Mouse (Mus musculus) limb, embryonic 10.5 days (tissue): ENCODE results near the gene Tnfsf9. TPM values are rescaled to one million over a fixed set of nuclear protein-coding genes. Genes with fewer than 3 reads are reported as not detected.

Experiments used
- DNase-seq: peaks from one replicate; pipeline ENCODE4 v3.0.0-alpha.2; 2017; ENCODE audit warnings: low spot score
- H3K27ac ChIP-seq: fragments of 300-500 bp; sonication (generic); 2 replicates; pipeline ENCODE4 v1.5.1; 2016; ENCODE audit warnings: mild to moderate bottlenecking
- H3K27me3 ChIP-seq: fragments of 300-500 bp; sonication (generic); 2 replicates; pipeline ENCODE4 v1.6.1; 2016; ENCODE audit warnings: low read depth, mild to moderate bottlenecking; ENCODE audit not compliant: poor library complexity, severe bottlenecking
- H3K36me3 ChIP-seq: fragments of 300-500 bp; sonication (generic); 2 replicates; pipeline ENCODE4 v1.6.1; 2016; ENCODE audit warnings: mild to moderate bottlenecking, moderate library complexity
- H3K4me1 ChIP-seq: fragments of 300-500 bp; sonication (generic); 2 replicates; pipeline ENCODE4 v1.6.1; 2016
- H3K4me3 ChIP-seq: fragments of 300-500 bp; sonication (generic); 2 replicates; pipeline ENCODE4 v1.5.1; 2016; ENCODE audit warnings: mild to moderate bottlenecking, moderate library complexity
- H3K9me3 ChIP-seq: fragments of 300-500 bp; sonication (generic); replicated peaks from 2 replicates; pipeline ENCODE4 v1.6.1; 2016; ENCODE audit warnings: mild to moderate bottlenecking
- WGBS: fragments of 180-500 bp; shearing (Covaris S2); methylation state at CpG from one replicate; pipeline ENCODE4 v1.1.7; 2016; 5-methylcytosine and 5-hydroxymethylcytosine counted together
- polyA plus RNA-seq: library from polyadenylated mRNA; unstranded; fragments of >200 nt; fragmentation: Nextera tagmentation; extraction: Ambion mirVana; gene quantifications from 2 replicates; pipeline ENCODE4 v1.2.1, GENCODE M21; 2016

The Tnfsf9 gene
- polyA plus RNA-seq, 1 experiment from 2014 or later, result 7.4 TPM

DNA sequence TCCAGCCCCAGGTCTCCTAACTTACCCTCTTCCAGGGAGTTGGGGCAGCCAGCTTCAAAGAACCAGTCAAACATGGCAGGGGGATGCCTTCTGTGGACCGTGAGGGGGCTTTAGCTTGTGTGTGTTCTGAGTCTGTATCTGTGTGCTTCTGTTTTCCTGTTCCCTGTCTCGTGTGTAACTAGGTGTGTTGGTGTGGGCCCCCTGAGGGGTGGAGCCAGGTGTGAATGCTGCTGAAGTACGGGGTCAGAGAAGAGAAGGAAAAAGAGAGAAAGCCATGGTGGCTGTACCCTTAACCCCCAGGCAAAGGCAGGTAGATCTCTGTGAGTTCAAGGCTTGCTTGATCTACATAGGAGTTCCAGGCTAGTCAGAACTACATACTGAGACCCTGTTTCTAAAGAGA is 28.2 kb upstream of the Tnfsf9 start:
- no peak for DNase-seq
- Histone ChIP-seq H3K9me3 (no peaks in the 10 kb centered on the region), H3K4me1 (peaks cover 6% of the 10 kb centered on the region), H3K27me3 (peaks cover 16% of the 10 kb centered on the region), H3K36me3 (no peaks in the 10 kb centered on the region), H3K4me3 (no peak overlapping the region), H3K27ac (no peak overlapping the region)
- WGBS, result 47% methylated on average over 3 of the region's 3 CpGs

DNA sequence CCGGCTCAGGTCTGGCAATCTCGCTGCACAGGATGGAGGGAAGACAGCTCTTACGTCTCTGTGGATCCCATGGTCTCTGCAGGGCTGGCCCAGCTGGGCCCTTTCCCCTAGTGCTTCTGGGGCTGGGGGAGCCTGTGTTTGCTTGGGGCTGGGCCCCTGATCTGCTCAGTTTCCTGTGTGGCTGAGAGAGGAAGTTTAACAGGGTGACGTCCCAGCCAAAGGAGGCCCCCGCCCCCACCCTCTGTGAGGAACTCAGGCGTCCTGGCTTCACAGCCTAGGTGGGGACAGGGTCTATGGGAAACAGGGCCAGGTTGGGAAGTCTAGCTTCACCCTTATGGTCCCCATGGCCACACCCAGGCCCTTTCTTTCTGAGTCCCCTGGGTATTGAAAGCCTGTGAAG is 26.8 kb upstream of the Tnfsf9 start, which contains the start of gene Dennd1c:
Gene Dennd1c, minus strand, starts transcription at position 179 of the 400 bp plus-strand sequence.
- Histone ChIP-seq H3K27me3 (0 out of 2 replicates have a peak, but pooled peaks cover 8% of the 10 kb centered on the region), H3K4me3 (no peak within 1 kb of the TSS), H3K4me1 (peaks cover 6% of the 10 kb centered on the region), H3K27ac (no peak within 1 kb of the TSS), H3K36me3 (no peaks in the 10 kb centered on the region), H3K9me3 (no peaks in the 10 kb centered on the region)
- no peak for DNase-seq
- 52% methylated on average over 6 of the region's 6 CpGs for WGBS

GRCm38 (mm10) chr17:57079919-57080318 is 25.2 kb upstream of the Tnfsf9 start:
- Histone ChIP-seq H3K9me3 (no peaks in the 10 kb centered on the region), H3K27me3 (no peaks in the 10 kb centered on the region), H3K27ac (no peak overlapping the region), H3K36me3 (no peaks in the 10 kb centered on the region), H3K4me3 (no peak overlapping the region), H3K4me1 (peaks cover 6% of the 10 kb centered on the region)
- 74% methylated on average over 3 of the region's 3 CpGs for WGBS
- no peak for DNase-seq

- WGBS, result 93% methylated on average over 31 of the region's 31 CpGs
- Histone ChIP-seq H3K4me1 (peaks cover 6% of the 10 kb centered on the region), H3K27me3 (peaks cover 8% of the 10 kb centered on the region)
Measured at GRCm38 (mm10) chr17:57081234-57081842, 23.8 kb upstream of the Tnfsf9 start.

DNA sequence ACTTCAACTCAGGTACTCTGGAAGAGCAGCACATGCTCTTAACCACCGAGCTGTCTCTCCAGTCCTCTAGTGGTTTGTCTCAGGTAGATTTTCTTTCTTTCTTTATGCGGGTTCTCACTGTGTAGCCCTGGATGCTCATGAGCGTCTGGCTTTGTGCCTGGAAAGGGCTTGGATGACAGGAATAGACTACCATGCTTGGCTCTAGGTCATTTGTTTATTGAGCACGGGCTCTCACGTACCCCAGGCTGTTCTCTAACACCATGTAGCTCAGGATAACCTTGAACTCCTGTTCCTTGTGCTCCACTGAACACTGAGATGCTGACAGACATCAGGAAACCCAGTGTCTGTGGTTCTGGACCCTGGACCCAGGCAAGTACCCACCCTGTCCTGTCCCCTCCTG is 22.6 kb upstream of the Tnfsf9 start:
- H3K27me3 ChIP-seq, result peaks cover 20% of the 10 kb centered on the region
- DNase-seq, result no peak
- WGBS, result 91% methylated on average over 5 of the region's 5 CpGs
- H3K9me3 ChIP-seq, result no peaks in the 10 kb centered on the region
- H3K4me1 ChIP-seq, result peaks cover 13% of the 10 kb centered on the region
- no peaks in the 10 kb centered on the region for H3K36me3 ChIP-seq
- H3K4me3 ChIP-seq, result no peak overlapping the region
- no peak overlapping the region for H3K27ac ChIP-seq

More at GRCm38 (mm10) chr17:57081234-57081842, 23.8 kb upstream of the Tnfsf9 start:
- H3K9me3 ChIP-seq, result no peaks in the 10 kb centered on the region
- H3K4me3 ChIP-seq, result no peak overlapping the region
- no peak overlapping the region for H3K27ac ChIP-seq
- no peaks in the 10 kb centered on the region for H3K36me3 ChIP-seq
- no peak for DNase-seq

GRCm38 (mm10) chr17:57085970-57086757 is 19.0 kb upstream of the Tnfsf9 start:
- Histone ChIP-seq H3K27ac (no peak overlapping the region), H3K4me3 (no peak overlapping the region), H3K4me1 (peaks cover 9% of the 10 kb centered on the region), H3K36me3 (no peaks in the 10 kb centered on the region), H3K27me3 (peaks cover 41% of the 10 kb centered on the region), H3K9me3 (no peaks in the 10 kb centered on the region)
- WGBS, result 87% methylated on average over 11 of the region's 11 CpGs
- no peak for DNase-seq

- H3K4me3 ChIP-seq, result peak within 1 kb of the TSS; percentile 46
Measured at GRCm38 (mm10) chr17:57087049-57087832, 17.9 kb upstream of the Tnfsf9 start, which contains the start of gene Tubb4a. Gene Tubb4a (minus strand): TSS chr17:57087782.

GRCm38 (mm10) chr17:57094222-57094621 is 10.9 kb upstream of the Tnfsf9 start:
- Histone ChIP-seq H3K4me1 (peaks cover 12% of the 10 kb centered on the region), H3K4me3 (no peak overlapping the region), H3K36me3 (no peaks in the 10 kb centered on the region), H3K9me3 (no peaks in the 10 kb centered on the region), H3K27me3 (peaks cover 19% of the 10 kb centered on the region), H3K27ac (no peak overlapping the region)
- DNase-seq, result no peak
- 94% methylated on average over 3 of the region's 3 CpGs for WGBS

More at GRCm38 (mm10) chr17:57087049-57087832, 17.9 kb upstream of the Tnfsf9 start, which contains the start of gene Tubb4a:
- DNase-seq, result peak; percentile 42
- no peaks in the 10 kb centered on the region for H3K9me3 ChIP-seq
- peak within 1 kb of the TSS; percentile 65; the same call in 1 of the 2 replicates for H3K27ac ChIP-seq
- H3K27me3 ChIP-seq, result peaks cover 41% of the 10 kb centered on the region
- WGBS, result under 1% methylated on average over 31 of the region's 31 CpGs
- H3K4me1 ChIP-seq, result peaks cover 9% of the 10 kb centered on the region
- no peaks in the 10 kb centered on the region for H3K36me3 ChIP-seq

- Histone ChIP-seq H3K4me3 (peak overlapping the region; percentile 33), H3K9me3 (no peaks in the 10 kb centered on the region), H3K36me3 (no peaks in the 10 kb centered on the region), H3K4me1 (peaks cover 12% of the 10 kb centered on the region), H3K27me3 (peaks cover 14% of the 10 kb centered on the region), H3K27ac (no peak overlapping the region)
- WGBS, result 2% methylated on average over 18 of the region's 19 CpGs
- DNase-seq, result peak; percentile 45
Measured at GRCm38 (mm10) chr17:57095855-57096622, 9.1 kb upstream of the Tnfsf9 start.

DNA sequence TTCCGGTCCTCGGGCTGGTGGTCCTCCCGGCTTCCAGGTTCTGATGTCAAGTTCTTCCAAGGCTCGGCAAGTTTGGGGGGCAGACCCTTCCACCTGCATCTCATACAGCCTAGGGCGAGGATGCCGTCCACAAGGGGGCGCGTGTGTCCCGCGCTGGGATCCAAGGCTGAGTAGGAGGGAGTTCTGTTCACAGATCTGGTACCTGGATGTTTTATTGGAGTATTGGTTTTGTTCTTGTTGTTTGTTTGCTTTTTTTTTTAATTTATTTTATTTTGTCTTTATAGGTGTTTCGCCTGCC is 8.6 kb upstream of the Tnfsf9 start:
- Histone ChIP-seq H3K4me3 (peak overlapping the region; percentile 33), H3K27ac (no peak overlapping the region), H3K4me1 (peaks cover 12% of the 10 kb centered on the region), H3K27me3 (peaks cover 14% of the 10 kb centered on the region), H3K9me3 (no peaks in the 10 kb centered on the region), H3K36me3 (no peaks in the 10 kb centered on the region)
- DNase-seq, result peak; percentile 90
- 2% methylated on average over 11 of the region's 11 CpGs for WGBS

GRCm38 (mm10) chr17:57098321-57098720 is 6.8 kb upstream of the Tnfsf9 start:
- Histone ChIP-seq H3K4me1 (peaks cover 12% of the 10 kb centered on the region), H3K9me3 (no peaks in the 10 kb centered on the region), H3K27ac (no peak overlapping the region), H3K4me3 (no peak overlapping the region), H3K27me3 (peaks cover 14% of the 10 kb centered on the region), H3K36me3 (no peaks in the 10 kb centered on the region)
- DNase-seq, result no peak
- WGBS, result 90% methylated on average over 5 of the region's 5 CpGs

DNA sequence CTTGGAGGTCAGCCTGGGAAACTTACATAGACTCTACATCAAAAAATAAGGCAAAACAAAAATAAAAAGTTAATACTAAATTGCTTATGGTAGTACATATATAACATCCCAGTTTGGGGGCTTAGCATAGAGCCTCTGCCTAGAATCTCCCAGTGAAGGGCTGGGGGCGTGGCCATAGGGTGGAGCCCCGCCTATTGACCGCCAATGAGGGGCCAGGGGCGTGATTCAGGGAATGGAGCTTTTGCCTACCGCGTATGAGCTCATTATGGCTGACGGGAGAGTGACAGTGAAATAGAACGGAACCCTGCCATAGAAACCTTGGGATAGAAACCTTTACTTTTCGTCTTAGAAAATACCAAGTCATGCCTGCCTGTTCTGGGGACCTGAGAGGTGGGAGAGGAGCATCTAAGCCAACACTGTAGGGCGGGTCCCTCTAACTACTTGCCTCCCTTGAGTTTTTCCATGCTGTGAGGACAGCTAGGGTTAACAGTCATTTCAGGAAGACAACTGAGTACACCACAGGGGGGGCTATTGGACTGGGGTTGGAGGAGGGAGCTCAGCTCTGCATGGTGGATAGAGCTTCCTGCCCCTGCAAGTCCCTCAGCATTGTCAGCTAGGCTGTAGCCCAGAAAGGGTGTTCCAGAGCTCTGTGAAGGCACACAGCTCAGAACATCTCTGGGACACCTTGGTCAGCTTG is 5.3 kb upstream of the Tnfsf9 start:
- Histone ChIP-seq H3K4me3 (no peak overlapping the region), H3K4me1 (peaks cover 18% of the 10 kb centered on the region), H3K9me3 (no peaks in the 10 kb centered on the region), H3K27me3 (peaks cover 14% of the 10 kb centered on the region), H3K27ac (no peak overlapping the region), H3K36me3 (no peaks in the 10 kb centered on the region)
- 8% methylated on average over 10 of the region's 10 CpGs for WGBS
- DNase-seq, result no peak
